Mouse (Mus musculus): ENCODE measurements at regions not wholly inside any gene's neighbourhood (a gene's known extent, or its start where the extent isn't known, plus 50 kb on each side); places are given as distances from the start of the nearest gene placed in this dataset.

GRCm38 (mm10) chr6:48198806-48199205 lies 112.4 kb upstream of the Zfp746 start:
- TF ChIP-seq CTCF (IDR thresholded peaks at IDR 0.05; ENCODE audit: low read depth, low read length) (no peak), POLR2A (IDR thresholded peaks at IDR 0.05; ENCODE audit: insufficient read depth, low read length) (no peak), EP300 (IDR thresholded peaks at IDR 0.05; ENCODE audit: insufficient read depth, low read depth, low read length) (no peak)
